Mouse (Mus musculus) cerebellum, adult 9-11 months (tissue): ENCODE measurements at regions not wholly inside any gene's neighbourhood (a gene's known extent, or its start where the extent isn't known, plus 50 kb on each side); places are given as distances from the start of the nearest gene placed in this dataset.

Source experiments
- DNase-seq: peaks from one replicate; pipeline ENCODE4 v3.0.0; 2022

DNA sequence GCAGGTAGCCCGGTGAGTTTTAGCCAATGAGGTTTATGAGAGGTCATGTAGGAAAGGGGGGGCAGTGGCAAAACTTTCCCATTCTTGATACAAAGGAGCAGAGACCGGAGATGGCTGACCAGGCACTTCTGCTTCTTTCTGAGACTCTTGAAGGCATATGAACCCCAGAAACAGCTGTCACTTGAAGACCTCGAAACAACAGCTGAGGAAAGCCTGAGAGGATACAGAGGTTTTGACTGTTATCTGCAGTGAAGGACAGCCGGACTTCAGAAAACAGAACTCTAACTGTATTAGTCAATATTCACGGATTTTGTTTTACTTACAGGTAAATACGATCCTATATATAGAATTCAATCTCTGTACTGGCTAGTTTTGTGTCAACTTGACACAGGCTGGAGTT, 50.0 kb upstream of the Tiparp start:
- DNase-seq = no peak

DNA sequence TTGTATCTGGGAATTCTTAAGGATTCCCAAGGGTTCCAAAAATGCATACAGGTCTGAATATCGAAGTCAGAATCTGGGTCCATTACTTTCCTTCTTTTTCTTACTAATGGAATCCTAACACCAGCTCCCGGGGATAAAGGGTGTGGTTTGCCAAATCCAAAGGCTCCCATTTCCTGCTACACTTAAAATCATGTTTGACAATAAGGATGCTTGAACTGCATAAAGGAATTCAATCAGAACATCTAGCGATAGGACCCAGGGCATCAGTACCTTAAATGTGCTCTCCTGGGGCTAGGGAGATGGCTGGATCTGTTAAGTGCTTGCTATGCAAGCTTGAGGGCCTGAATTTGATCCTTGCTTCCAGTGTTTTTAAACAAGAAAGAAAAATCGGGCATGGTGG, 51.1 kb upstream of the Tiparp start:
- DNase-seq = no peak

- DNase-seq = no peak
Observed at GRCm38 (mm10) chr3:65476091-65476953, 51.9 kb upstream of the Tiparp start.

- DNase-seq = no peak
Observed at GRCm38 (mm10) chr3:65474585-65474984, 53.6 kb upstream of the Tiparp start.

DNA sequence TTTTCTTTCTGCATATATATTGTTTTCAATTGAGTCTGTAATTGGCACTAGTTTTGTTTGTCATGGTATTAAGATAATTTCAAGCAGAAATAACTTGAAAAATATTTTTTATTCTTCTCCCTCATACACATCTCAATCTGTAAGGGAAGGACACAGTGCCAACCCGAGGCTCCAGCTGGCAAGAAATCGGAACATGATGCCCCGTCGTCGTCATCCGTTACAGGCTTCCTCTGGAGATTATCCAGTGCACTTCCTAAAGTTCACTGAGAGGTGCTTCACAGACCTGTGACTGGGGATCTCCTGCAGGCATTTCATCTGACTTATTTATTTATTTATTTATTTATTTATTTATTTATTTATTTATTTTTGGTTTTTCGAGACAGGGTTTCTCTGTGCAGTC, 56.4 kb upstream of the Tiparp start:
- no peak for DNase-seq

GRCm38 (mm10) chr3:65469207-65469606, 59.0 kb upstream of the Tiparp start:
- DNase-seq = no peak

DNA sequence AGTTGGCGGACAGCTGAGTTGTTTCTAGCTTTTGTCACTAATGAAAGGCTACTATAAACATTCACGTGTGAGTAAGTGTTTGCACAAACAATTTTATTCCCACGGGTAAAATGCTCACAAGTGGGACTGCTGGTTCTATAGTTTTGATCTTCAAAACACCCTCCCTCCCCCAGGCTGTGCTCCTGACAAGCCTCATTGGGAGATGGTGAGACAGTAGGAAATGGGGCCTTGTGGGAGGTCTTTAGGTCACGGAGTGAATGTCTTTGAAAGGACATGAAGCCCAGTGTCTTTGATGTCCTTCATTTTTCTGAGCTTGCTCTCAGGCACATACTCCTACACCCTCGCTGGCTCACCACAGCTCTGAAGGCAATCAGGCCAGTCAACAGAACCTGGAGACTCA, 63.4 kb upstream of the Tiparp start:
- no peak for DNase-seq

GRCm38 (mm10) chr3:65460936-65461335, 67.3 kb upstream of the Tiparp start:
- no peak for DNase-seq

DNA sequence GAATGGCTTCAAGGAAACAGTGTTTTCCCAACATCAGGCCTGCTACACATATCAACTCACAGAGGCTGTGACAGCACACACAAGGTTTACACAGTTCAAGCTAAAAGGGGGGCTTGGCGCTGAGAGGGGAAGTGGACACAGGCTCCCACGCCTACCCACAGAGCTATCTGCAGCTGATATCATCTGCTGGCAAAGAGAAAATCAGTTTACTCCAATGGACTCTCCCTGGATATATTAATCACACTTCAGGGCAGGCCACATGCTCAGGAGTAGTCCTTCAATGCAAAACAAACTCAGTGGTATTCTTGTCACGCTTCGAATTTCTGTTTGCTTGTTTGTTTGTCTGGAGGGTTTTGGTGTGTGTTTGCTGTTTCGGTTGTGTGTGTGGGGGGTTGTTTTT, 67.3 kb upstream of the Ssr3 start:
- no peak for DNase-seq

- DNase-seq = no peak
Observed at GRCm38 (mm10) chr3:65457931-65458330, 65.5 kb upstream of the Ssr3 start.

DNA sequence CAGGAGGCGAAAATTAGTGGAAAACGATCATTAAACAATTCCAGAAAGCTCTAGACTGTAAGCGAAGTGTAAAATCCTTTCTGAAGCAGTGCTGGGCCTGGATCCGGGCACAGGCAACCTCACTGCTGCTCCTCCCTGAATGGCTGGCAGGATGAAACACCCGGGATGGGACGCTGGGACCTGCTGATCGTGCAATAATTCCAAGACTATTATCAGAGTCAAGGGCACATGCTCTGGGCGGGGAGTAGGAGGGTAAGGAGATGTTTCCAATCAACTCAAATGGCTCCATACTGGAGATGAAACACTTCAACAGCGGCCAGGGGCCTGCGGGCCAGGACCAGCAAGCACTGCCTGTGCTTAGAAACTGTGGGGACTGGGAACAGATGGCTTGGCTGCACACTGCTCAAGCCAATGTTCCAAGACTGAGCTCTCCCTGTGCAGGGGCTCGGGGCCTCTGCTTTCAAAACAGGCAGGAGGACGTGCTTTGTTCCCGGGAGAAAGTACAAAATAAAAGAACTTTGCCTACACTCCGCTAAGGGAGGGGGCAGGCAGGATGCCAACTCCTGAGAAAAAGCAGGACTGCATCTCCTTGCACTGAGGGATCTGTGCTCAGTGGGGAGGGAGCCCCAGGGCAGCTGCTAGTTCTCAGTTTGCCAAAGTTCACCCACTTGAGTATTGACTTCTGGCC, 63.3 kb upstream of the Ssr3 start:
- peak; percentile 71 for DNase-seq

DNA sequence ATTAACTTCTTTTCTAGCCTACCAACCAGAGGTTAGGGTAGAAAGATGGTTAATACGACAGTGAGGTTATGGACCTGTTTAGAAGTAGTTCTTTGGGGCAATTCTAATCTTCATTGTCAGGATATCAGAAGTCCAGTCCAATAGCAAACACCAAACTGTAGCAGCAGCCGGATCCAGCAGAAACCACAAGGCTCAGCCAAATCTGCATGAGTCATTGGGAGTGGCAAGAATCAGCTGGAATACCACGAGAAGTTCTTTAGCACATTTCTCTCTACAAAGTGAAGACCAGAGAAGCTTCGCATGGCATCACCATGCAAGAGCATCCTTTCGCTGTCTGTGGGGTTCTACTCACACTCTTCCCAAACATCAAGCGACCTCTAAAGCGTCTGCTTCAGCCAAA, 61.9 kb upstream of the Ssr3 start:
- no peak for DNase-seq

- DNase-seq = no peak
Observed at GRCm38 (mm10) chr3:65449176-65449575, 56.8 kb upstream of the Ssr3 start.

GRCm38 (mm10) chr3:65443701-65444100, 51.3 kb upstream of the Ssr3 start:
- no peak for DNase-seq

- DNase-seq = no peak
Observed at GRCm38 (mm10) chr3:65442946-65443345, 50.5 kb upstream of the Ssr3 start.

DNA sequence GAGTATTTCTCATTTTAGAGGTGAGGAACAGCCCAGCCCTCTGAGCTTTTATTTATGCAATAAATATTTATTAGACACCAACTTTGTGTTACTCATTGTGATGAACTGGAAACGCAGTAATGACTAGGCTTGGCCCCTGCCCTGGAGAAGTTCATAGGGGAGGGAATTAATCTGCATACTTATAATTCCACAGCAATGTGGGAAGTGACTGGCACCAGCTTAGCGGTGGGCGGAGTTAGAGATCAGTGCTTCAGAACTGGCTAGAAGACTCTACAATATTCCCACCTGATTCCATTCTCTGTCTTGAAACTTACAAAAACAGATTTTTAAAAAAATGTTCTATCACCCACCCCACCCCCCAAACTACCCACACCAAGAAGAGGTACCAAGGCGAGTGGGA, 49.8 kb upstream of the Ssr3 start:
- DNase-seq = peak; percentile 12
